Mouse (Mus musculus) mature B cell (primary cell): ENCODE results near the gene Rnf10.

Source experiments
- in situ Hi-C: fragments of 300-500 bp; cut with MboI; formaldehyde crosslinking; loops from 2 replicates; pipeline ENCODE4 v1.14.3; 2019

The Rnf10 gene

GRCm38 (mm10) chr5:115275998-115276397 lies 3.3 kb upstream of the Rnf10 start:
- in situ Hi-C loops: loop anchor here (5.0 kb wide), 1 partner anchor 71 kb away; the partner anchor contains the start of gene Cox6a1

GRCm38 (mm10) chr5:115274771-115275170 lies 2.1 kb upstream of the Rnf10 start:
- in situ Hi-C loops: loop anchor here (5.0 kb wide), 1 partner anchor 73 kb away; the partner anchor contains the start of gene Cox6a1

GRCm38 (mm10) chr5:115274353-115274752 lies 1.7 kb upstream of the Rnf10 start:
- in situ Hi-C loops: no loop called here

- in situ Hi-C loops: no loop called here
These were observed 944 bp upstream of the Rnf10 start for GRCm38 (mm10) chr5:115273549-115274135.

- in situ Hi-C loops: no loop called here
These were observed 527 bp downstream of the Rnf10 start for GRCm38 (mm10) chr5:115271931-115272811.

GRCm38 (mm10) chr5:115269969-115270368 lies 2.7 kb downstream of the Rnf10 start:
- in situ Hi-C loops: no loop called here

- in situ Hi-C loops: no loop called here
These were observed 4.4 kb downstream of the Rnf10 start for GRCm38 (mm10) chr5:115268266-115268665.

GRCm38 (mm10) chr5:115267469-115268045 lies 5.1 kb downstream of the Rnf10 start:
- in situ Hi-C loops: no loop called here

GRCm38 (mm10) chr5:115266787-115267468 lies 5.8 kb downstream of the Rnf10 start:
- in situ Hi-C loops: no loop called here

GRCm38 (mm10) chr5:115266340-115266739 lies 6.4 kb downstream of the Rnf10 start:
- in situ Hi-C loops: no loop called here

GRCm38 (mm10) chr5:115262502-115263291 lies 10.0 kb downstream of the Rnf10 start:
- in situ Hi-C loops: no loop called here

GRCm38 (mm10) chr5:115261880-115262279 lies 10.8 kb downstream of the Rnf10 start:
- in situ Hi-C loops: no loop called here

GRCm38 (mm10) chr5:115261141-115261540 lies 11.6 kb downstream of the Rnf10 start:
- in situ Hi-C loops: no loop called here

- in situ Hi-C loops: no loop called here
These were observed 12.3 kb downstream of the Rnf10 start for GRCm38 (mm10) chr5:115260356-115260755.

GRCm38 (mm10) chr5:115256909-115257546 lies 15.7 kb downstream of the Rnf10 start:
- in situ Hi-C loops: no loop called here

- in situ Hi-C loops: no loop called here
These were observed 17.2 kb downstream of the Rnf10 start for GRCm38 (mm10) chr5:115255472-115255871.

GRCm38 (mm10) chr5:115240191-115240590 lies 32.5 kb downstream of the Rnf10 start:
- in situ Hi-C loops: no loop called here

GRCm38 (mm10) chr5:115238729-115239195 lies 33.9 kb downstream of the Rnf10 start:
- in situ Hi-C loops: no loop called here

- in situ Hi-C loops: no loop called here
These were observed 34.6 kb downstream of the Rnf10 start for GRCm38 (mm10) chr5:115237803-115238728.
